Mouse (Mus musculus) heart, embryonic 11.5 days (tissue): ENCODE measurements around the gene Lrmp. TPM values are rescaled to one million over a fixed set of nuclear protein-coding genes. Genes with fewer than 3 reads are reported as not detected.
"Not testable (repeated sequence)": the region's sequence is repeated elsewhere in the genome, so short reads cannot be mapped to it uniquely, and the experiment has no call there.

ENCODE experiments used
- ATAC-seq: fragments of 200-750 bp; cut with Nextera tagmentation; replicated peaks from 2 replicates; pipeline ENCODE4 v1.8.0; 2017; ENCODE audit warnings: moderate library complexity; ENCODE audit not compliant: insufficient number of reproducible peaks, low FRiP score, low TSS enrichment
- H3K27ac ChIP-seq: fragments of 300-500 bp; sonication (generic); 2 replicates; pipeline ENCODE4 v1.5.1; 2014; ENCODE audit warnings: mild to moderate bottlenecking, low read depth, low read length
- H3K27me3 ChIP-seq: fragments of 300-500 bp; sonication (generic); 2 replicates; pipeline ENCODE4 v1.6.1; 2014; ENCODE audit warnings: mild to moderate bottlenecking, low read length, mixed read lengths; ENCODE audit not compliant: control insufficient read depth, insufficient read depth
- H3K36me3 ChIP-seq: fragments of 300-500 bp; sonication (generic); 2 replicates; pipeline ENCODE4 v1.6.1; 2014; ENCODE audit warnings: mild to moderate bottlenecking, low read length, moderate library complexity, mixed read lengths; ENCODE audit not compliant: control insufficient read depth, insufficient read depth
- H3K4me1 ChIP-seq: fragments of 300-500 bp; sonication (generic); 2 replicates; pipeline ENCODE4 v1.6.1; 2014; ENCODE audit warnings: low read length; ENCODE audit not compliant: control insufficient read depth, insufficient read depth
- H3K4me2 ChIP-seq: fragments of 300-500 bp; sonication (generic); 2 replicates; pipeline ENCODE4 v1.6.1; 2014; ENCODE audit warnings: mild to moderate bottlenecking, moderate library complexity
- H3K4me3 ChIP-seq: fragments of 300-500 bp; sonication (generic); 2 replicates; pipeline ENCODE4 v1.5.1; 2014; ENCODE audit warnings: low read depth, low read length
- H3K9ac ChIP-seq: fragments of 300-500 bp; sonication (generic); 2 replicates; pipeline ENCODE4 v1.6.1; 2014; ENCODE audit warnings: mild to moderate bottlenecking, low read depth, low read length, moderate library complexity
- H3K9me3 ChIP-seq: fragments of 300-500 bp; sonication (generic); replicated peaks from 2 replicates; pipeline ENCODE4 v1.6.1; 2016; ENCODE audit warnings: low read length; ENCODE audit not compliant: control insufficient read depth
- WGBS: fragments of 180-500 bp; shearing (Covaris S2); extraction: QIAGEN DNeasy Blood & Tissue Kit; methylation state at CpG from one replicate; pipeline ENCODE4 v1.1.7; 2014; ENCODE audit not compliant: insufficient replicate concordance; 5-methylcytosine and 5-hydroxymethylcytosine counted together
- polyA plus RNA-seq: library from polyadenylated mRNA; unstranded; fragments of >200 nt; fragmentation: Nextera tagmentation; extraction: Ambion mirVana; gene quantifications from 2 replicates; pipeline ENCODE4 v1.2.1, GENCODE M21; 2014

Lrmp gene
- polyA plus RNA-seq, 1 experiment from 2014 or later = 3.5 TPM

GRCm38 (mm10) chr6:145123136-145124060 lies 7.9 kb downstream of the Lrmp start:
- no peak overlapping the region for H3K4me3 ChIP-seq
- 75% methylated on average over 11 of the region's 11 CpGs for whole genome bisulfite sequencing

GRCm38 (mm10) chr6:145124621-145125020 lies 9.2 kb downstream of the Lrmp start:
- Histone ChIP-seq H3K27ac (no peak overlapping the region), H3K36me3 (no peaks in the 10 kb centered on the region), H3K27me3 (no peaks in the 10 kb centered on the region), H3K4me3 (no peak overlapping the region), H3K4me2 (no peak overlapping the region), H3K4me1 (peaks cover 35% of the 10 kb centered on the region), H3K9ac (no peak overlapping the region), H3K9me3 (no peaks in the 10 kb centered on the region)
- 30% methylated on average over 1 of the region's 1 CpGs for WGBS
- no peak for ATAC-seq

More at GRCm38 (mm10) chr6:145123136-145124060, 7.9 kb downstream of the Lrmp start:
- H3K9ac ChIP-seq = no peak overlapping the region
- H3K36me3 ChIP-seq = no peaks in the 10 kb centered on the region
- no peak overlapping the region for H3K4me2 ChIP-seq
- no peaks in the 10 kb centered on the region for H3K27me3 ChIP-seq
- H3K9me3 ChIP-seq = no peaks in the 10 kb centered on the region
- H3K27ac ChIP-seq = no peak overlapping the region
- H3K4me1 ChIP-seq = peaks cover 35% of the 10 kb centered on the region
- ATAC-seq = no peak

GRCm38 (mm10) chr6:145125591-145126113 lies 10.2 kb downstream of the Lrmp start:
- Histone ChIP-seq H3K4me3 (no peak overlapping the region), H3K4me1 (peaks cover 30% of the 10 kb centered on the region), H3K9me3 (no peaks in the 10 kb centered on the region), H3K36me3 (no peaks in the 10 kb centered on the region), H3K27me3 (no peaks in the 10 kb centered on the region), H3K4me2 (0 out of 2 replicates have a peak overlapping the region, but pooled peaks have one; percentile 9), H3K27ac (peak overlapping the region; percentile 66), H3K9ac (no peak overlapping the region)
- WGBS = 30% methylated on average over 7 of the region's 7 CpGs
- ATAC-seq = no peak

GRCm38 (mm10) chr6:145127652-145128051 lies 12.2 kb downstream of the Lrmp start:
- H3K4me1 ChIP-seq = peaks cover 11% of the 10 kb centered on the region

GRCm38 (mm10) chr6:145129563-145129962 lies 14.1 kb downstream of the Lrmp start:
- Histone ChIP-seq H3K9ac (no peak overlapping the region), H3K4me1 (peaks cover 10% of the 10 kb centered on the region), H3K27me3 (no peaks in the 10 kb centered on the region), H3K27ac (no peak overlapping the region), H3K9me3 (no peaks in the 10 kb centered on the region), H3K36me3 (no peaks in the 10 kb centered on the region), H3K4me2 (no peak overlapping the region), H3K4me3 (no peak overlapping the region)
- ATAC-seq = no peak
- WGBS = 65% methylated on average over 4 of the region's 4 CpGs

More at GRCm38 (mm10) chr6:145127652-145128051, 12.2 kb downstream of the Lrmp start:
- Histone ChIP-seq H3K9me3 (no peaks in the 10 kb centered on the region), H3K9ac (no peak overlapping the region), H3K4me2 (no peak overlapping the region), H3K4me3 (no peak overlapping the region), H3K36me3 (no peaks in the 10 kb centered on the region), H3K27ac (no peak overlapping the region), H3K27me3 (no peaks in the 10 kb centered on the region)
- 90% methylated on average over 3 of the region's 3 CpGs for WGBS
- ATAC-seq = no peak

- 82% methylated on average over 5 of the region's 5 CpGs for WGBS
- no peaks in the 10 kb centered on the region for H3K27me3 ChIP-seq
- no peak overlapping the region for H3K9ac ChIP-seq
- ATAC-seq = no peak
- H3K4me1 ChIP-seq = no peaks in the 10 kb centered on the region
- H3K4me3 ChIP-seq = no peak overlapping the region
- no peak overlapping the region for H3K27ac ChIP-seq
- no peaks in the 10 kb centered on the region for H3K9me3 ChIP-seq
- H3K4me2 ChIP-seq = no peak overlapping the region
- H3K36me3 ChIP-seq = no peaks in the 10 kb centered on the region
Measured at GRCm38 (mm10) chr6:145131991-145132390, 16.5 kb downstream of the Lrmp start.

- WGBS = 78% methylated on average over 5 of the region's 5 CpGs
- not testable (repeated sequence) for H3K27me3 ChIP-seq, H3K9me3 ChIP-seq, H3K4me1 ChIP-seq, H3K9ac ChIP-seq, H3K4me2 ChIP-seq, H3K4me3 ChIP-seq, H3K36me3 ChIP-seq, H3K27ac ChIP-seq, ATAC-seq
Measured at GRCm38 (mm10) chr6:145132969-145133368, 17.5 kb downstream of the Lrmp start.

- Histone ChIP-seq H3K9me3 (no peaks in the 10 kb centered on the region), H3K36me3 (no peaks in the 10 kb centered on the region), H3K4me3 (no peak overlapping the region), H3K9ac (no peak overlapping the region), H3K27me3 (no peaks in the 10 kb centered on the region), H3K27ac (no peak overlapping the region), H3K4me2 (no peak overlapping the region), H3K4me1 (no peaks in the 10 kb centered on the region)
- no peak for ATAC-seq
- WGBS = 74% methylated on average over 3 of the region's 3 CpGs
Measured at GRCm38 (mm10) chr6:145135295-145135694, 19.8 kb downstream of the Lrmp start.
